8 mouse cellular contexts compared by ENCODE assay signal in the genomic region with DNA sequence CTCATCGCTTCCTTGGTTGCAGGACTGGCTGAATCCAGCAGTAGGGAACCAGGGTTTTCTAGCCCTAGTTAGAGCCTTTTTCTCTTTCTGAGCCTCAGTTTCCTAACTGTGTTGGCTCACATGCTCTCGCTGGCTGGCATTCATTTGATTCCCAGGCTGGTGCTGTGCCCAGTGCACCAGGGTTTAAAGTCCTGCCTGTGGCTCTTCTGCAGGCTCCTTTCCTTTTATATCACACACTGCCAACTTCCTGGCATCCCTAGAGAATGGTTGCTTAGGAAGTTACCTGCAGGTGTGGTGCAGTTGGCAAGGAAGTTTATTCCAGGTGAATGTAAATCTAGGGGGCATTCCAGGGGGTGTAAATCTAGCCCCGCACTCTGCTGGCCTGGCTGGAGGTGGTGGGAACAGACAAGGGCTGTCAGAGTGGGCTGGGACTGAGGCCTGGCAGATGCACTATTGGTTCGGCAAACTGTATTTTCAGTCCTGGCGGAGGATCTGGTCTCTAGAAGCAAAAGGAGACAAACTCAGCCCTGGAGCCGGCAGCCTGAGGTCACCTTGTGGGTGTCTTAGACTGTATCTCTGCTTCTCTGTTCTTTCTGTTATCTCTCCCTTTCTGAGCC. TPM values are rescaled to one million over a fixed set of nuclear protein-coding genes. Genes with fewer than 3 reads are reported as not detected.
A peak's percentile ranks its signal among the peaks of the same experiment; 100 is the strongest.
DNase-seq lines count a peak whose midpoint lies in the region; ATAC-seq and TF ChIP-seq lines count a peak whose summit lies in the region.

No protein-coding gene starts in this region.

- no peak overlapping the region for H3K9ac ChIP-seq in liver, adult 2 months (ENCODE audit: low read depth, low read length)
- H3K9ac ChIP-seq in forebrain, embryonic 11.5 days (ENCODE audit: low read length) = no peak overlapping the region
- 0 out of 2 replicates have a peak overlapping the region, but pooled peaks have one; percentile 37 for H3K9ac ChIP-seq in kidney, embryonic 14.5 days (ENCODE audit: low read depth, low read length)
- H3K9ac ChIP-seq in midbrain, embryonic 16.5 days (ENCODE audit: low read depth, low read length) = peak overlapping the region; percentile 43; the same call in 1 of the 2 replicates

- peak overlapping the region; percentile 97; the same call in 1 of the 2 replicates for H3K4me2 ChIP-seq in forebrain, embryonic 11.5 days (ENCODE audit: low read depth, low read length, severe bottlenecking)
- peak overlapping the region; percentile 81 for H3K4me2 ChIP-seq in kidney, embryonic 14.5 days (replicated peaks; ENCODE audit: low read depth, low read length)
- H3K4me2 ChIP-seq in midbrain, embryonic 16.5 days (ENCODE audit: low read length) = peak overlapping the region; percentile 98

- H3K27ac ChIP-seq in liver, adult 2 months (replicated peaks; ENCODE audit: insufficient read depth, low read depth, low read length) = peak overlapping the region; percentile 60
- no peak overlapping the region for H3K27ac ChIP-seq in forebrain, embryonic 11.5 days (ENCODE audit: low read depth, low read length)
- H3K27ac ChIP-seq in kidney, embryonic 14.5 days (ENCODE audit: low read depth, low read length) = 0 out of 2 replicates have a peak overlapping the region, but pooled peaks have one; percentile 6
- peak overlapping the region; percentile 63 for H3K27ac ChIP-seq in midbrain, embryonic 16.5 days (ENCODE audit: low read length)

- intact Hi-C loops in left cerebral cortex, postnatal 4 days (cut with DNase I) = loop anchor here (10.0 kb wide), 1 partner anchor 1199 kb away; no protein-coding TSS in a partner anchor

- H3K79me2 ChIP-seq in liver, adult 2 months (ENCODE audit: control insufficient read depth, insufficient read depth, low read length) = 0 out of 2 replicates have a peak, but pooled peaks cover 6% of the 10 kb centered on the region

- peak overlapping the region; percentile 2; the same call in 1 of the 2 replicates for H3K4me3 ChIP-seq in liver, adult 2 months (ENCODE audit: insufficient read depth, low read depth, low read length)
- H3K4me3 ChIP-seq in forebrain, embryonic 11.5 days (ENCODE audit: low read depth, low read length) = peak overlapping the region; percentile 88; the same call in 1 of the 2 replicates
- H3K4me3 ChIP-seq in kidney, embryonic 14.5 days (ENCODE audit: low read length) = peak overlapping the region; percentile 90
- H3K4me3 ChIP-seq in midbrain, embryonic 16.5 days (ENCODE audit: low read depth, low read length) = peak overlapping the region; percentile 91

- DNase-seq in liver, adult 2 months (ENCODE audit: extremely low read depth, low read depth, low spot score) = peak; percentile 89
- DNase-seq in liver = no peak
- no peak for DNase-seq in forebrain, embryonic 11.5 days (ENCODE audit: low spot score)
- no peak for DNase-seq in left cerebral cortex, postnatal 4 days
- DNase-seq in embryo, embryonic 10 days (ENCODE audit: low spot score) = no peak
- DNase-seq in urinary bladder, postnatal 4 days (ENCODE audit: low spot score in 2 of 2) = no peak

- ATAC-seq in forebrain, embryonic 11.5 days (replicated peaks; ENCODE audit: low FRiP score) = peak; percentile 15; the same call in 1 of the 2 replicates
- ATAC-seq in kidney, embryonic 14.5 days (ENCODE audit: low FRiP score, low TSS enrichment) = peak; percentile 21
- no peak; the same call in 1 of the 2 replicates for ATAC-seq in midbrain, embryonic 16.5 days

- TF ChIP-seq POLR2A in liver, adult 2 months (IDR thresholded peaks at IDR 0.05; ENCODE audit: extremely low read depth, insufficient read depth, low read length) = no peak

- no peaks in the 10 kb centered on the region for H3K27me3 ChIP-seq in liver, adult 2 months (ENCODE audit: control insufficient read depth, insufficient read depth, low read length)
- no peaks in the 10 kb centered on the region for H3K27me3 ChIP-seq in forebrain, embryonic 11.5 days (ENCODE audit: control insufficient read depth, insufficient read depth, low read length)
- no peaks in the 10 kb centered on the region for H3K27me3 ChIP-seq in kidney, embryonic 14.5 days (ENCODE audit: control insufficient read depth, insufficient read depth, low read length)
- H3K27me3 ChIP-seq in midbrain, embryonic 16.5 days (ENCODE audit: control insufficient read depth, insufficient read depth, low read depth, low read length) = no peaks in the 10 kb centered on the region

- H3K9me3 ChIP-seq in forebrain, embryonic 11.5 days (ENCODE audit: control insufficient read depth, low read length) = no peaks in the 10 kb centered on the region
- H3K9me3 ChIP-seq in kidney, embryonic 14.5 days (ENCODE audit: control insufficient read depth, low read length) = no peaks in the 10 kb centered on the region
- no peaks in the 10 kb centered on the region for H3K9me3 ChIP-seq in midbrain, embryonic 16.5 days (replicated peaks; ENCODE audit: control insufficient read depth, low read length, poor library complexity, severe bottlenecking)

- peaks cover 16% of the 10 kb centered on the region for H3K4me1 ChIP-seq in liver, adult 2 months (ENCODE audit: control insufficient read depth, insufficient read depth, low read length)
- peaks cover 5% of the 10 kb centered on the region for H3K4me1 ChIP-seq in forebrain, embryonic 11.5 days (replicated peaks; ENCODE audit: control insufficient read depth, insufficient read depth, low read length)
- peaks cover 8% of the 10 kb centered on the region for H3K4me1 ChIP-seq in kidney, embryonic 14.5 days (ENCODE audit: control insufficient read depth, insufficient read depth, low read length)
- peaks cover 18% of the 10 kb centered on the region for H3K4me1 ChIP-seq in midbrain, embryonic 16.5 days (ENCODE audit: control insufficient read depth, insufficient read depth, low read length)

- WGBS in liver, adult 2 months = 36% methylated on average over 6 of the region's 6 CpGs
- 79% methylated on average over 6 of the region's 6 CpGs for WGBS in forebrain, embryonic 11.5 days
- WGBS in kidney, embryonic 14.5 days = 69% methylated on average over 6 of the region's 6 CpGs
- WGBS in midbrain, embryonic 16.5 days = 57% methylated on average over 6 of the region's 6 CpGs

- no peaks in the 10 kb centered on the region for H3K36me3 ChIP-seq in liver, adult 2 months (ENCODE audit: control insufficient read depth, insufficient read depth, low read length)
- no peaks in the 10 kb centered on the region; the same call in 1 of the 2 replicates for H3K36me3 ChIP-seq in forebrain, embryonic 11.5 days (ENCODE audit: control insufficient read depth, insufficient read depth, low read length)
- H3K36me3 ChIP-seq in kidney, embryonic 14.5 days (ENCODE audit: control insufficient read depth, insufficient read depth, low read length) = peaks cover 21% of the 10 kb centered on the region
- no peaks in the 10 kb centered on the region for H3K36me3 ChIP-seq in midbrain, embryonic 16.5 days (ENCODE audit: control insufficient read depth, insufficient read depth, low read length)

- TF ChIP-seq CTCF in liver, adult 2 months (IDR thresholded peaks at IDR 0.05; ENCODE audit: low read depth, low read length) = no peak

RNA-seq across cellular contexts. Expression of a gene that starts 0.6 kb away (rescaled TPM):
- total RNA-seq in liver, adult 2 months (2014; rRNA removed) = 19.4 and 31.1 TPM in 2 replicates
- polyA plus RNA-seq in liver, adult 2 months (2012; rRNA removed) = 76.3 and 80.6 TPM in 2 replicates
- 34.8 and 38.4 TPM in 2 replicates for polyA plus RNA-seq in forebrain, embryonic 11.5 days (2014; fragmentation: Nextera tagmentation; extraction: Ambion mirVana)
- polyA plus RNA-seq in kidney, embryonic 14.5 days (2014; fragmentation: Nextera tagmentation; extraction: Ambion mirVana) = 44.4 and 46.6 TPM in 2 replicates
- polyA plus RNA-seq in midbrain, embryonic 16.5 days (2015; fragmentation: Nextera tagmentation; extraction: Ambion mirVana) = 29.6 and 40.3 TPM in 2 replicates
- total RNA-seq in left cerebral cortex, postnatal 4 days (2021) = 10 to 100 TPM; 19.9 to 20.8 TPM

Comparison
In these comparisons a context has a peak if more than half of its experiments do, and no peak if none do; other contexts are left out.
1. H3K4me3 ChIP-seq: peak in every context shown above with its lines; median percentile 91 in midbrain, embryonic 16.5 days; 90 in kidney, embryonic 14.5 days; 88 in forebrain, embryonic 11.5 days; 2 in liver, adult 2 months.
2. H3K9ac ChIP-seq: peak in kidney, embryonic 14.5 days (single experiment) and midbrain, embryonic 16.5 days (single experiment); none in liver, adult 2 months (single experiment) and forebrain, embryonic 11.5 days (single experiment).
3. Peak in every context shown above with its lines, with median percentiles within 50 percentile points of each other: H3K4me2 ChIP-seq.